Mouse (Mus musculus) CH12.LX (cell line): ENCODE measurements at regions not wholly inside any gene's neighbourhood (a gene's known extent, or its start where the extent isn't known, plus 50 kb on each side); places are given as distances from the start of the nearest gene placed in this dataset.

Experiments
- DNase-seq: peaks from one replicate; pipeline ENCODE4 v3.0.0-alpha.2; 2013; ENCODE audit errors: extremely low read depth
- H3K27ac ChIP-seq: 2 replicates; pipeline ENCODE4 v1.5.1; 2012; ENCODE audit warnings: low read depth, mild to moderate bottlenecking, control low read depth, moderate library complexity; ENCODE audit not compliant: insufficient read depth
- H3K27me3 ChIP-seq: replicated peaks from 2 replicates; pipeline ENCODE3; 2012; ENCODE audit warnings: inconsistent platforms
- H3K36me3 ChIP-seq, 2 experiments: replicated peaks in 1 of 2; 2 replicates each; pipeline versions ENCODE3 to v1.6.1; 2012; ENCODE audit warnings: inconsistent platforms in 1 of 2, low read length in 1 of 2, mild to moderate bottlenecking in 1 of 2, mixed read lengths in 1 of 2, moderate library complexity in 1 of 2; ENCODE audit not compliant: control insufficient read depth in 1 of 2, insufficient read depth in 1 of 2
- H3K4me1 ChIP-seq, 2 experiments: 2 replicates each; pipeline ENCODE4 v1.6.1; 2012; ENCODE audit warnings: inconsistent platforms in 1 of 2, moderate library complexity in 1 of 2; ENCODE audit not compliant: insufficient read depth in 2 of 2, control insufficient read depth in 1 of 2
- H3K4me2 ChIP-seq: 2 replicates; pipeline ENCODE4 v1.6.1; 2012; ENCODE audit warnings: low read depth, mild to moderate bottlenecking, control low read depth; ENCODE audit not compliant: poor library complexity, insufficient read depth, severe bottlenecking
- H3K4me3 ChIP-seq, 3 experiments: fragments of 150-350 bp in 1 of 3; sonication (generic) in 1 of 3; replicated peaks in 1 of 3; 2 replicates each; pipeline versions ENCODE3 to v1.5.1; 2011 to 2012; ENCODE audit warnings: low read depth in 2 of 3, low read length in 2 of 3, mild to moderate bottlenecking in 2 of 3, moderate library complexity in 2 of 3, control low read depth in 1 of 3, improper control_type of control experiment in 1 of 3, inconsistent platforms in 1 of 3, mixed read lengths in 1 of 3; ENCODE audit not compliant: poor library complexity in 1 of 3
- H3K79me2 ChIP-seq: replicated peaks from 2 replicates; pipeline ENCODE4 v1.6.1; 2012; ENCODE audit warnings: mild to moderate bottlenecking, moderate library complexity; ENCODE audit not compliant: control insufficient read depth, poor library complexity, insufficient read depth, severe bottlenecking; ENCODE audit errors: extremely low read depth
- H3K9ac ChIP-seq: 2 replicates; pipeline ENCODE4 v1.6.1; 2012; ENCODE audit warnings: low read depth, mild to moderate bottlenecking, control low read depth, moderate library complexity; ENCODE audit not compliant: insufficient read depth
- H3K9me3 ChIP-seq: replicated peaks from 2 replicates; pipeline ENCODE3; 2012; ENCODE audit warnings: low read length, inconsistent platforms, mixed read lengths
- CHD1 ChIP-seq: IDR thresholded peaks from 2 replicates; pipeline ENCODE4 v1.6.1; 2012; ENCODE audit warnings: low read depth, low read length, improper control_type of control experiment, inconsistent platforms
- EP300 ChIP-seq: IDR thresholded peaks from 2 replicates; pipeline ENCODE4 v1.6.1; 2011; ENCODE audit warnings: low read length, improper control_type of control experiment
- HCFC1 ChIP-seq: IDR thresholded peaks from 2 replicates; pipeline ENCODE4 v1.6.1; 2012; ENCODE audit warnings: low read depth, mild to moderate bottlenecking, inconsistent platforms, low read length, improper control_type of control experiment
- IRF4 ChIP-seq: IDR thresholded peaks from 2 replicates; pipeline ENCODE4 v1.6.1; 2014; ENCODE audit warnings: low read depth, mild to moderate bottlenecking, inconsistent platforms, low read length, improper control_type of control experiment
- JUND ChIP-seq: conservative IDR thresholded peaks from 2 replicates; pipeline ENCODE4 v1.6.1; 2011; ENCODE audit warnings: low read depth, low read length, improper control_type of control experiment
- KAT2A ChIP-seq: IDR thresholded peaks from 2 replicates; pipeline ENCODE4 v1.6.1; 2012; ENCODE audit warnings: low read length, improper control_type of control experiment, inconsistent platforms; ENCODE audit not compliant: insufficient replicate concordance
- MAX ChIP-seq: IDR thresholded peaks from 2 replicates; pipeline ENCODE4 v1.6.1; 2011; ENCODE audit warnings: low read length, improper control_type of control experiment
- MXI1 ChIP-seq: IDR thresholded peaks from 2 replicates; pipeline ENCODE4 v1.6.1; 2011; ENCODE audit warnings: mild to moderate bottlenecking, low read depth, low read length, improper control_type of control experiment
- NELFE ChIP-seq: IDR thresholded peaks from 2 replicates; pipeline ENCODE4 v1.6.1; 2011; ENCODE audit warnings: low read depth, low read length, improper control_type of control experiment
- NRF1 ChIP-seq: IDR thresholded peaks from 2 replicates; pipeline ENCODE4 v1.6.1; 2014; ENCODE audit warnings: low read depth, mild to moderate bottlenecking, inconsistent platforms, low read length, improper control_type of control experiment, moderate library complexity
- POLR2AphosphoS2 ChIP-seq: IDR thresholded peaks from 2 replicates; pipeline ENCODE4 v1.6.1; 2011; ENCODE audit warnings: low read depth, low read length, improper control_type of control experiment
- RAD21 ChIP-seq: IDR thresholded peaks from 2 replicates; pipeline ENCODE4 v1.6.1; 2011; ENCODE audit warnings: low read depth, mild to moderate bottlenecking, low read length, improper control_type of control experiment, moderate library complexity
- RCOR1 ChIP-seq: conservative IDR thresholded peaks from 2 replicates; pipeline ENCODE4 v1.6.1; 2012; ENCODE audit warnings: low read depth, mild to moderate bottlenecking, inconsistent platforms, low read length, improper control_type of control experiment
- SIN3A ChIP-seq: IDR thresholded peaks from 2 replicates; pipeline ENCODE4 v1.6.1; 2012; ENCODE audit warnings: low read length, improper control_type of control experiment, inconsistent platforms
- TBP ChIP-seq: conservative IDR thresholded peaks from 2 replicates; pipeline ENCODE4 v1.6.1; 2011; ENCODE audit warnings: low read depth, low read length, improper control_type of control experiment
- USF1 ChIP-seq: IDR thresholded peaks from 2 replicates; pipeline ENCODE4 v1.6.1; 2014; ENCODE audit warnings: low read depth, mild to moderate bottlenecking, inconsistent platforms, low read length, improper control_type of control experiment
- ZC3H11A ChIP-seq: IDR thresholded peaks from 2 replicates; pipeline ENCODE4 v1.6.1; 2012; ENCODE audit warnings: low read depth, mild to moderate bottlenecking, inconsistent platforms, low read length, improper control_type of control experiment
- ZKSCAN1 ChIP-seq: IDR thresholded peaks from 2 replicates; pipeline ENCODE4 v1.6.1; 2012; ENCODE audit warnings: low read depth, inconsistent platforms, low read length, improper control_type of control experiment, borderline replicate concordance
- dilution Hi-C: fragments of 300-500 bp; cut with MboI; formaldehyde crosslinking; loops from 2 replicates; pipeline ENCODE4 v1.14.3; 2020; ENCODE audit warnings: low sequenced_read_pairs; ENCODE audit not compliant: extremely low pct_unique_long_range_greater_than_20kb, extremely low pct_ligation_motif_present
- in situ Hi-C: fragments of 300-500 bp; cut with MboI; formaldehyde crosslinking; loops from 3 replicates; pipeline ENCODE4 v1.14.3; 2019; ENCODE audit warnings: low sequenced_read_pairs, low pct_ligation_motif_present, low pct_unique_long_range_greater_than_20kb, mixed read lengths

GRCm38 (mm10) chr19:26051478-26052215, 379.4 kb downstream of the Dmrt2 start:
- no peak for DNase-seq
- no peak overlapping the region for H3K4me2 ChIP-seq
- no peak overlapping the region for H3K4me3 ChIP-seq
- H3K4me1 ChIP-seq, result no peaks in the 10 kb centered on the region
- dilution Hi-C loops, result no loop called here
- in situ Hi-C loops, result no loop called here
- no peaks in the 10 kb centered on the region for H3K36me3 ChIP-seq
- no peak overlapping the region for H3K9ac ChIP-seq
- no peaks in the 10 kb centered on the region for H3K27me3 ChIP-seq
- no peaks in the 10 kb centered on the region for H3K79me2 ChIP-seq
- no peak overlapping the region for H3K27ac ChIP-seq
- no peak for TF ChIP-seq USF1
- no peak for TF ChIP-seq ZC3H11A
- no peak for TF ChIP-seq NELFE
- TF ChIP-seq TBP, result no peak
- TF ChIP-seq POLR2AphosphoS2, result no peak
- TF ChIP-seq ZKSCAN1, result no peak
- no peak for TF ChIP-seq EP300
- no peak for TF ChIP-seq RAD21
- TF ChIP-seq RCOR1, result no peak
- TF ChIP-seq NRF1, result no peak
- TF ChIP-seq MAX, result no peak
- no peak for TF ChIP-seq MXI1
- no peak for TF ChIP-seq HCFC1
- no peak for TF ChIP-seq SIN3A
- no peak for TF ChIP-seq KAT2A
- TF ChIP-seq JUND, result no peak
- no peak for TF ChIP-seq IRF4
- no peak for TF ChIP-seq CHD1
- TF ChIP-seq, all 38 proteins: peak for 0
- no peaks in the 10 kb centered on the region for H3K9me3 ChIP-seq

- in situ Hi-C loops, result no loop called here
- DNase-seq, result no peak
- Histone ChIP-seq H3K9ac (no peak overlapping the region), H3K9me3 (no peaks in the 10 kb centered on the region), H3K36me3 (no peaks in the 10 kb centered on the region), H3K4me3 (no peak overlapping the region), H3K4me2 (no peak overlapping the region), H3K27ac (no peak overlapping the region), H3K79me2 (no peaks in the 10 kb centered on the region), H3K4me1 (no peaks in the 10 kb centered on the region), H3K27me3 (no peaks in the 10 kb centered on the region)
- dilution Hi-C loops, result no loop called here
- TF ChIP-seq ZC3H11A, result no peak
- TF ChIP-seq, all 38 proteins: peak for 0
These were observed 387.5 kb downstream of the Dmrt2 start for GRCm38 (mm10) chr19:26059668-26060067.
